Mouse (Mus musculus) naive thymus-derived CD4-positive, alpha-beta T cell, adult 5 months (primary cell): ENCODE results near the gene Rufy4. TPM values are rescaled to one million over a fixed set of nuclear protein-coding genes. Genes with fewer than 3 reads are reported as not detected.

Experiments
- polyA plus RNA-seq: library from polyadenylated mRNA; unstranded; fragments of 100-300 nt; shearing (Covaris generic); gene quantifications from one replicate; pipeline ENCODE4 v1.2.1, GENCODE M21; 2017

Rufy4 gene
- 0.32 TPM for polyA plus RNA-seq

GRCm38 (mm10) chr1:74124991-74125552, at the start of gene Rufy4:
Gene Rufy4, plus strand, starts transcription at chr1:74125541.

GRCm38 (mm10) chr1:74124021-74124981, 1.0 kb upstream of the Rufy4 start, which contains the start of gene Tns1:
Gene Tns1, minus strand, starts transcription at chr1:74124449.

GRCm38 (mm10) chr1:74153461-74154184, 28.3 kb downstream of the Rufy4 start, which contains the start of gene Cxcr2:
Gene Cxcr2, plus strand, starts transcription at chr1:74153989.

GRCm38 (mm10) chr1:74194445-74194844, 69.1 kb downstream of the Rufy4 start, which contains the start of gene Cxcr1:
Gene Cxcr1, minus strand, starts transcription at chr1:74194631.

Other genes starting within 250 kb of the Rufy4 start
- gene Tns1, start 1.1 kb upstream of the Rufy4 start, polyA plus RNA-seq: 3.1 TPM
- 0.19 TPM for gene Cxcr2, start 28.4 kb downstream of the Rufy4 start, polyA plus RNA-seq
- gene Cxcr1, start 69.1 kb downstream of the Rufy4 start, polyA plus RNA-seq: 1.7 TPM
- gene Arpc2, start 110.5 kb downstream of the Rufy4 start, polyA plus RNA-seq: 901 TPM
- 1.1 TPM for gene Gpbar1, start 153.0 kb downstream of the Rufy4 start, polyA plus RNA-seq
- 296 TPM for gene Aamp, start 159.2 kb downstream of the Rufy4 start, polyA plus RNA-seq
- gene Pnkd, start 159.4 kb downstream of the Rufy4 start, polyA plus RNA-seq: 38.7 TPM
- 0.66 TPM for gene Tmbim1, start 180.1 kb downstream of the Rufy4 start, polyA plus RNA-seq
- not detected for gene Catip, start 236.6 kb downstream of the Rufy4 start, polyA plus RNA-seq
- not detected for gene Slc11a1, start 249.7 kb downstream of the Rufy4 start, polyA plus RNA-seq